Mouse (Mus musculus) urinary bladder, postnatal 10 days (tissue): Measurements from ENCODE around the gene Gm37240.

Experiments
- DNase-seq: peaks from one replicate; pipeline ENCODE4 v3.0.0; 2022; ENCODE audit warnings: low spot score

The Gm37240 gene

DNA sequence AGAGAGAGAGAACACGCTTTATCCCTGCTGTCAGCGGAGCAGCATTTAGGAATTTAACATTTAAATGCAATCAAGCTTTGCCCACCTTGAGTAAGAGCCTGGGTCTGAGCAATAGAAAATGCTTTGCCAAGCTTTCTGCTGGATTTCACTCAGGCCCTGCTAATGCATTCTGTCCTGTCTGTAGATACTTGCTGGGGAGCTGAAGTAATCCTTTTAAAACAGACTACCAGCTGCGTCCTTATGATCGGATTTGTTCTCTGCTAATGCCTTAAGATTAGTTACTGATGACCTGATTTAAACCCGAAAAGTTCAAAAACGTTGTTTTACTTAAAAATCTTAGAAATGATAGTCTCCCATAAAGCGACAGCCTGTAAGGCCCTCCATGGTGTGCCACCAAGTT, 206.2 kb downstream of the Gm37240 start:
- peak; percentile 0 for DNase-seq

DNA sequence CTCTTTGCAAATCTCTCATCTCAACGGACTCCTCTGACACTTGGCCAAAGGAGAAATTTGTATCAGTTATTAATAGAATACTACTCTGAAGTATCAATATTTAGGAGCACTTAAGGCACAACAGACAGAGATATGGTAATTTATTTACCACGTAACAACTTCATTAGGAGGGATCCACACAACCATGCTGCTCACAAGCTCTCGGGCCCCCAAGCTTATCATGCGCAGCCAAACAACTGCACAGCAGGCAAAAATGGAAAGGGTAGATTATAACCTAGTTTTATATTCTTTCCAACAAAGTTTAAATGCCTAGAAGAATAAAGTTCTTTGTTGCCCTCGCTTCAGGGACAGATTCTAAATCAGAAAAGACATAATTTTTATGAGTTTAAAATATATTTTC, 207.4 kb downstream of the Gm37240 start:
- no peak for DNase-seq

DNA sequence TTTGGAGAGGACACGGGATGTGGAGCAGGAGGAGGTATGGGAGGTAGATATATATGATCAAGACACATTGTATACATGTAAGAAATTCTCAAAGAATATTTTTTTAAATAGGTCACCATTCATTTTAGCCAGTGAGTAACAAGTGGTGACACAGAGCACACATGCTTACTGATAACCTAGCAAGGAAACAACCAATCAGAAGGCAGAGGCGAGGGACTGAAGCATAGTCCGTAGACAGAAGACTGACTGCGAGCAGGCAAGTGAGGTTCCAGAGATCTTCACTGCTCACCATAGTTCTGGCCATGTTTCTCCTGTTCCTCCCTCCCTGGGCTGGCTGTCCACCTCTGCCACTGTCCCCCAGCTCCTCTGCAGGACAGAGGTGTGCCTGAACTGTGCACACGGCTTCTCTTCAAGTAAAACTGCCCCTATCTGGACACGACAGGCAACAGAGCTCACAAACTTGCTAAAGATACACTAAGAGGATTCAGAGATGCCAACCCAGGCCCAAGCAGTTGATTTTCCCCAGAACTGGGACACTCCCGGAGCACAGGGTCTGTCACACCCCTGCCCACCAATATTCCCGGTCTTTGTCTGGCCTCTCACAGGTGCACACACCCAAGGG, 207.9 kb downstream of the Gm37240 start:
- DNase-seq, result no peak

DNA sequence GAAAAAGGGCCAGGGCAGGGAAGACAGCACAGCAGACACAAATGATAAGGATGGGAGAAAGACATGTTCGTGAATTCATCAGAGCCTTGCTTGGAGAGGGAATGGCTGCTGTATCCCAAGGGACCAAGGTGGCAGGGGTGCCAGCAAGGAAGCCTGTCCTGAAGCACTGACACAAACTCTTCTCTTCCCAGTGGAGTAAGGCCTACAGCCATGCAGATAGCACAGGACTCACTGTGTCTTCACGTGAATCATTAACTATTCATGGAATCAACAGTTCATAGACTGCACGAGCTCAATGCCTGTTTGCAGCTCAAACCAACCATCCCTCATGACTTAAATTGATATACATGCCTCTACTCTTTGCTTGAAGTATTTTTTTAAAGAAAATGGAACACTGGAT, 209.4 kb downstream of the Gm37240 start:
- DNase-seq, result no peak

DNA sequence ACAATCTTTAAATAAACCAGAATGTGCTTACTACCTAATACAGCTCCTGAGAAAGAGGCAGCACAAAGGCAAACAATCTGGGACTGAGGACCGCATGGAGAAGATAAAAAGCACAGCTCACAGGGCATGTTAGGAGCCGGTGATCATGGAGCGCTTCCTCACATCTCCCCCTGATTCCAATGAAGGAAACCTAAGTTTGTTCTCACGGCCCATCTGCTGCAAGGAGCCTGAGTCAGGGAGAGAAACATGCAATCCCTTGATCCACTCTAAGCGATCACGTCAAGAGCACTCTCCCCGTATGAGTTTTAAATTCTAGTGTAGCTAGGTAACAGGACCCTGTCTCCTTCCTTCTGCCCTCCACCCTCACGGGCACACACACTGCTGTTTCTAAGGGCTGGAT, 210.2 kb downstream of the Gm37240 start:
- no peak for DNase-seq

DNA sequence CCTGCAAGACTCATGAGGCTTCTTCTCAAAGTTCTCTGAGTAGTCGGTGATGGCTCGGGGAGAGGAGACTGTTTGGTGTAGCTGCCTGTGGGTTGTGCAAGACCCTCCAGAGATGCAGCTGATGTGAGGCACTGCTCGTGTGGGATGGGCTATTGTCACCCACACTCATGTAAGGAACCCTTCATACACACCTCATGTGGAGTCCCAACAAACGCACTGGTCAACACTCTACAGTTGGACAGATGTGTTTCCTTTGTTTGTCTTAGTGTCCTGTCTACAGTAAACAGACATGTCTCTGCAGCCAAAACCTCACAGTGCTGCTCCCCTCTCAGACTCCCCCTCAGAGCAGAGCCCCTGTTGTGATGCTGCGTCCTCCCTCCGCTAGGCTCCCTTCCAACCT, 217.5 kb downstream of the Gm37240 start:
- DNase-seq, result no peak

DNA sequence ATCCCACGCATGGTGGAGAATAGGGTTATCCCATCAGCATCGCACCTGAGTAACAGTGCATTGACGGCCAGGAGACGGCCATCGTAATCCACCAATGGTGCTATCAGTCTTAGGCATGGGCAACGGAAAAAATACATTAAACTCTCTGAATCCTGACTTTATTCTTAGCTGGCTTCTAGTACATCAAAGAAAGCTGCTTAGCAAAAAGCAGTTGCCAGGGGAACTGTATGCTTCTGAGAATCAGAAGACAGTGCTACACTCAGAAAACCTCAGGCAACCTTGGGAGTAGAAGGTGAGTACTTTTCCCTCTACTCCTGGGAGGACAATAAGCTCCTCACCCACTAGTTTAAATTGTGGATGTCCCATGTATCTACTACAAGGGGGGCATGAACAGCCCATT, 219.6 kb downstream of the Gm37240 start:
- DNase-seq, result no peak

DNA sequence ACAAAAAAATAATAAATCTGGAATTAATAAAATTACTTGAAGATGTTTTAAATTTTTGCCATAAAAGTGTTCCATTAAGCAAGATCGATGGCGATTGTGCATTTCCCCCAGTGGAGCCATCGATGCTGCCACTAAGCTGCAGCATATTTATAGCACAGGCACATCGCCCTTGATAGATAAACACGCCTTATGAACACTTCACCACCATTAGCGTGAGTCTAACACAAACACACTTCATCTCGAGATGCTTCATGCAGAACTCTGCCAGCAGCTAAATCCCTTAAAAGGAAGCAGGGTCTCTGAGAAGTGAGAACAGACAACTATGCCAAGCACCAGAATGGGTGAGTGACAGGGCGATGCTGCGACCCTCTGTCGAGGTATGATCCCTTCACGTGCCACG, 220.6 kb downstream of the Gm37240 start:
- DNase-seq, result no peak

DNA sequence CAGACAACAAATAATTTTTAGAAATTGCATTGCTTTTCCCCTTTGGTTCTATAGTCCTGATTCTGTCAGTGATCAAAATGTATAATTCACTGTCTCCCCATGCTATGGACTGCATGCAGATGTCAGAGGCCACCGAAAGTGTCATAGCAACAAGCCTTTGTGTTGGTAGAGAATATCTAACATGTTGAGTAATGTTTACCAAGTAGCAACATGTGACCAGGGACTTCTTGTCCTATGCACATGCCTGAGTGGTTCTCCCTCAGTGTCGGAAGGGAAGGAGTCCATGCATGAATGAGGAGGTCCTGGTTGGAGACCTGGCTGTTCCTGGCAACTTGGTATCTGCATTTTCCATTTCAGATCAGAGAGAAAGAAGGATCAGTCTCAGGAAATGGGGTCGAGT, 221.2 kb downstream of the Gm37240 start:
- DNase-seq, result no peak

DNA sequence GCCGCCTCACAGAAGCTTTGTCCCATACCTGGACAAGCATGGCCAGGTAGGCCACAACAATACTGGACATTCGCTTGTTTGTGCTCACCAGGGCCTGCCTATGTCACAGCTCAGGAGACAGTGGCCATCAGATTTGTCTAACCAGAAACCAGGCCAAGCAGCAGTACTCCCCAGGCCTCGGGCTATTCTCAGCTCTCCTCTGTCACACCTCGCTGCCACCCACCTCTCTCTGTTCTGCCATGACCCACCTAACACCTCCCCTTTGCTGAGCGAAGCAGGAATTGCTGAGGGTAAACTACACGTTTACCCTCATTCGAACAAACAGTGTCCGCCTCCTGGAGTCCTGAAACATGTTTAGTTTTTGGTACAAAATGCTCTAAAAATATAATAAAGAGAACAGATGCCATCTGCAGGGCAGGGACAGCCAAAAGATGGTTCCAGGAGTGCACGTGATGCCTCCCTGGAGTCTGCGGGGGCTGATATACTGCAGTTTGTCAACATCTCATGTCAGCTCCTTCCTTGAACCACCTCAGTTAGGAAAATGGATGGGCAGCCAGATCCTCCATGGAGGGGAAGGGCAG, 222.6 kb downstream of the Gm37240 start:
- no peak for DNase-seq

DNA sequence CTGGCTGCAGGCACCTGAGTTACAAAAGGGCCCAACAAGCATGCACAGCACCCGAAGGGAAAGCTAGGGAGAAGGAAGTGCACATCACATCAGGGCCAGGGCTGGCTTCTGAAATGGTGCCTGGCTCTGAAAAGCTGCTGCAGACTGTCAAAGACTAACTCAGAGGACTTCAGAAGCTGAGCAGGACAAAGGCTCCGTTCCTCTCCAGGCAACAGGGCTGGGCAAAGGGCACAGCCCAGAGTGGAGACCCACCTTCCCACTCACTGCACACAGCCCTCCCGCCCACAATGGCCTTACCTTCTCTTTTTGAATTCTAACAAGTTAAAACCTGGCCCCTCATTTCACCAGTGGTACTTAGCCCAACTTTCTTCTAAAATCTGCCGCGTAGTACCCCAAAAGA, 223.5 kb downstream of the Gm37240 start:
- DNase-seq, result no peak

DNA sequence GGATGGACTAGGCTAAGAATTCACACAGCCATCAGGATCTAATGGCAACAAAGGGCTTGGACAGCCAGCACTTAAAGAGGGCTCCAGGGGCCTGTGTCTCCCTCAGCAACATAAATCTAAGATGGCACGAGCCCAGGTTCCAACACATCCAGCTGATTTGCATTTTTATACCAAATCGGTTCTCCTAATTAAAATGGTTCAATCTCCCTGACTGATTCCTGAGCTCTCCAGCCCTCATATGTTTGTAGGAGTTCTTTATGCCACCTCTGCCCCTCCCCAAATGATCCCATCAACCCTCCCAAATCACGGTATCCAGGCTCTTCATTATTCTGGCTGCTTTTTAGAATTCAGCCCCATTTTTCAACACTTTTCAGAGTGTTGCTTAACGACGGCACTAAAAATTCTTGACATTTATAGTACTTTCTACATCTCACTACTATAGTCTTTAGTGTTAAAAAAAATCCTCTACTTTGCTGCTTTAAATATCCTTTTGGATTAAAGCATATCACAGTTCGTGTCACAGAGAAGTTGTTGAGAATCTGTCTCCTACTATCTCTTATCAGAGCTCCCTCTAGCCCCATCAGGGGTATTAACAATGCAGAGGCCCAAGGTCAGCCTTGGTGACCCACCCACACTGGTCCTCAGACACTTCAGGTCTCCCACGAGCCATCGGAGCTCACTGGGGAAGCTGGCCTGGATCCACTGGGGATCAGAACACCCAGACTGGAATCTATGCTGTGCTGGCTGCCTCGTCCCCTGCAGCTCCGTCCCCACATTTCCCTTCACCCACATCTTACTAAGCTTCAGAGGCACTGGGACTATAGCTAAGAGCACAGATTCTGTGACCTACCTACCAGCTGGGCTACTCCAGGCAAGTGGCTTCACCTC, 225.1 kb downstream of the Gm37240 start:
- DNase-seq, result no peak

DNA sequence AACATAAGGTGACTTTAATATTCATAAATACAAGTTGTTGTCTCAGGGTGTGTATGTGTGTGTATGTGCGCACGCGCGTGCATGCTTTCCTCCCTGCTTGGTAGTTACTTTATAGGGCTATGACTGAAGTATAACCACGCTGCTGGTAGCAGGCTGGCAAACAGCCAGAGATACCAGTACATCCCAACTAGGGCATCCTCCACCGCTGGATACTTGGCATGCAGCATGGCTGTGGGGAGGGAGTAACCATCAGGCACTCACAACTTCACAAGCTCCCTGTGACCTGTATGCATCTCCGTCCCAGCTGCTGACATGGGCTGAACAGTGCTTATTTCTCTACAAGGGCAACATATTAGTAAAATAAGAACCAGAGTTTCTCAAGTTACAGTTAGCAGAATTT, 227.6 kb downstream of the Gm37240 start:
- DNase-seq, result no peak

DNA sequence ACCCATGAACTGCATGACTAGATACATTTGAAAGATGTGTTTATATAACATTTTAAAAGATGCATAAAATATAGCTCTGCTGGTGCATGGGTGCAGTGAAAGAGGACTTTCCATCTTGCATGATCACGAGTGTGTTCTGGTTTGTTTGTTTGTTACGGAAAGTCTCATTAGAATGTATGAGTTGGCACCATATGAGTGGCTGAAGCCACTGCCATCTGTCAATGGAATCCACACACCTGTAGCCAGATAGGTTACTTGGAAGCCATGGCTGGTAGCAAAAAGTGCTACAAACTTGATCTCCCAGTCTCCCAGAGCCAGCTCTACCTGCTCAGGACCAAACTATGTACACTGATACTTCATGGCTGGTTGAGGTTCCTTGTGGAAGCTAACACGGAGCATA, 231.8 kb downstream of the Gm37240 start:
- no peak for DNase-seq

DNA sequence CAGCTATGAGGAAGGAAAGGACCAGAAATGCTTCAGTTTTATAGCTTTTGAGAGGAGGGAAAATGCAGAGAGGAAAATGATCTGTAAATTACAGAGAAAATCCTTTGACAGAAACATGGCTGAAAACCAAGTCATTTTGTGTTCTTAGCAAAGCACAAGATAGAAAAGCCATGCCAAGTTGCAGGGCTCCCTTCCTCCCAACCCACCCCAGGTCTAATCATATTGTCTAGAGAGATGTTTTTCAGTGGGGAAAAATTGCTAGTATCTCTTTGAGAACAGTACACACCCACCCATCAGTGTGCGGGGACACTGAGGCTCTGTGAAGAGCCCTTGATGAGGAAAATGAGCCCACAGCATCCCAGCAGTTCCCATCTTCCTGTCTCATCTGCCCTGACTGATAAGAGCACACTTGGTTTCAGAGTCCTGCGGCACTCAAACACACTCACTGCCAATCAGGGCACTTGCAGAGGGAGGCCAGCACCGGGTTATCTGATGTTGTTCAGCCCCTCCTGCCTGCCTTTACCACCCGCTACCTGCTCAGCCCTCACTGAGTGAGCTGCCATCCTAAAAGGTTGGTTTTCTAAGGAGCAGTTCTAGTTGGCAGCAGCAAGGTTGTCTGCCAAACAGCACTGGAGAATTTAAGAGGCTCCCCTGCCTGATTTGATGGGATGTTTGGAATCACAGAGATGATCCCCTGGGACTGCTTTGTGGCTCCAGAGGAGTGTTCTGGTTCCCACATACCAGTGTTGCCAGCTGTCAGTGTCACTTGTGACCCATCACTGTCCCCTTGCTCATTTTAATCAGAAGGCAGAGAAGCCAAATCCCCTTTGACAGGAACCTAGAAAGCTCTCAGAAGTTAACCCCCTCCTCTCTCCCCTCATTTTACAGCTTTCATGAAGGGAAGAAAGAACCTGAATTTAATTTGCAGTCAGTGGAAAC, 234.3 kb downstream of the Gm37240 start:
- no peak for DNase-seq

DNA sequence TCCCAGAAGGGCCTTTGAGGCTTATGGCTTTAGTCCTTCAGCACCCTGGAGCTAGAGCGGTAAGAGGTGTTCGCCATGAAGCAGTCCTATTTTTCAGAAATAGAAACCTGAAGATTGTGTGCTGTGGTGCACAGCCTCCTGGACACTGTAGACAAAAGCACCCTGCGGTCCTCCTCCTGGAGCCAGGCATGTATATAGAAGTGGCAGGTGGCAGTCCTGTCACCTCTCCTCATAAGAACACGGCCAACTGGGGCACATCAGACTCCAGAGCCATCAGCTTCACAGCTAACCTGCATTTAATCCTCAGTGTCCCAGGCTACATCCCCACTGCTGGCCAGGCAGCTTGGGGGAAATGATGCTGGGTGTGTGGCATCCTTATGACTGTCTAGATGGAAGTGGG, 238.1 kb downstream of the Gm37240 start:
- no peak for DNase-seq

DNA sequence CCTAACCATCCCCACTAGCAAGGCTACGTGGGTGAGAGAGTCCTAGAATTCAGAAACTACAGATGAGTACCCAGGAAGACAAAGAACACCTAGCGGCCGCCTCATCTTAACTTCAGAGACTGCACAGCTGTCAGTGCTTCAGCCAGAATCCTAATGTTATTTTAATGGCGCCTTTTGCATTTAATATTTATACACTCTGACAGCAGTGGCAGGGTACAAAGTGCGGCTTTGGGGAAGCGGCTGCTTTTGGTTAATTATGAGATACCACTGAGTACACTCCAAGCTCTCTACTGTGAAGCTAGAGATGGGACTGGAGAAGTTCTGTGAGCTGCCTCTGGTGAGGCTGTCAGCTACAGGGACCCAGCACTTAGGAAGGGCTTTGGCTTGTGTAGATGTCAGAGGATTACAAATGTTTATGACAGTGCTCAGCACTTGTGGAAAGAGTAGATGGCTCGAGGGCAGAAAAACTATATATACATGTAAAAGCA, 241.8 kb downstream of the Gm37240 start:
- DNase-seq, result no peak

DNA sequence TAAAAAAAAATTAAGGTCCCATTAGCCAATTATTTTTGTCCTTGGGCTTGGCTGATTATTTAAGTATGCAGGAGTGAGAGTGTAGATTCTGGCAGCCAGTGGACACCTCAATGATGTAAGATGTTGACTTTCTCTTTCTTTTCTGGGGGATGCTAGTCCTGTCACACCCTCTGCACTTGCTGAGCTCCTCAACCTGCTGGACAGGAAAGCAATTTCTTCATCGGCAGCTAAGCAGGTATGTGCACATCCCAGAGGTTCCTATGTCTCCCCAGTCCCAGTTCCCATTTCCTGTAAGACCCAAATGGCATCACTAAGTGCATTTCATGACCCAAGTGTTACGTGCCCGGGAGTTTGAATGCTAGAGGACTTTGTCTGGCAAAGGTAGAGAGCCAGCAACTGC, 242.5 kb downstream of the Gm37240 start:
- DNase-seq, result no peak

DNA sequence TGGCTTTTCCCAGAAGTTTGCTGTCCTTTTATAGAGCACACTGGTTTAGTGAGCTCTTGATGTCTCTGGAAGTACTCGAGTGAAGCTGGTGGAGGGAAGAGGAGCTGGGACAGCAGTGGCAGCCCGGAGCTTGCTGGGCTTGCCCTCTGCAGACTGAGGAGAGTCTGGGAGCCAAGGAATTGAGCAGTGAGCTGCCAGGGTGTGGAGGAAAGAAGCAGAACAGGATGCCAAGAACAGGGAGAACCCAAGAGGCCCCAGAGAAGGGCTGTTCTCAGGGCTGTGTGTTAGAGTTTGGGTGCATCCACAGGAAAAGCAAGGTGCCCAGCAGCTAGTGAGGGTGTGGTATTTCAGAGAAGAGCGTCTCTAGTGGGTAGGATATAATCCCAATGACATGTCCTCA, 245.6 kb downstream of the Gm37240 start:
- no peak for DNase-seq

DNA sequence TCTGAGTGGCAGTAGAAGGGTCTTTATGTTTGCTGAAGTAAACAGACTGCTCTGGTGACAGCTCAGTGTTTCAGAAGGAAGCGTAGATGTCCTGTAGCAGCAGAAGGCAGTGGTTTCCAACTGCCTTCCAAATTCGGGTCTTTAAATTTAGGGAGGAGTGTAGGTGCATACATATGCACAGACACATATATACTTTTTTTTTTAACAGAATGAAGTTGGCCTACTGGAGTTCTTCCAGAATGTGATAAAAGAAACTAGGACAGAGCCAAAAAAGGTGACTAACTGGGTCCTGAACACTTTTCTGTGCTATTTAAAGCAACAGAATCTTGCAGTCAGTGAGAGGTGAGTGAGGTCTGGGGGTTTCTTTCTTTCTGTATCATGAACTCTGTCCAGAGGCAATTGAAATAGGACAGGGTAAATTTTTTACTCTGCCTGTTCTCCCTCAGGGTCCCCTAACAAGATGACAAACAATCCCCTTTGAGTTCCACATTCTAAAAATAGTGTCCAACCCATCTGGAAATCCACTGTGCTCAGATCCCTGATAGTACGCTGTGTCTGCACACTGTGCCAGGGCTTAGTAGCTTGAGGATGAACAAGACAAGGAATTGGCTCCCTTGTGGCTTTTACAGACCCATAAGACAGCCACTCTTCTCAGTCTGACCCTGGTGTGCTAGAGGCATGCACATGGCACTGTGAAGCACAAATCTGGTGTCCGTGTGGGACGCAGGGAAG, 250.4 kb downstream of the Gm37240 start:
- no peak for DNase-seq

DNA sequence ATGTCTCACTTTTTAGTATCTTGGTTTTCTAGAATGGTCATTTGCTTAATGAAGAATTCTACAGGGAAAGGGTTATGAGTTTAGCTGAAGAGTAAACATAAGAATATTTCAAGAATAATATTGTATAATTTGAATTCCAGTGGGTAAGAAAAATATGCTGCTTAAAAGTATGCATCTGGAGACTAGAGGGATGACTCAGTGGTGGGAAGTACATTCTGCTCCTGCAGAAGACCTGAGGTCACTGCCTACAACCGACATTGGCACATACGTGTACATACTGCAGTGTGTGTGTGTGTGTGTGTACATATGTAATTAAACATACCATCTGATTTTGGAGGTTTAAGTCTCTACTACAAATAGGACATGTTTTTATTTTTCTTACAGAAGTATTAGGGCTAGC, 251.7 kb downstream of the Gm37240 start:
- DNase-seq, result no peak

DNA sequence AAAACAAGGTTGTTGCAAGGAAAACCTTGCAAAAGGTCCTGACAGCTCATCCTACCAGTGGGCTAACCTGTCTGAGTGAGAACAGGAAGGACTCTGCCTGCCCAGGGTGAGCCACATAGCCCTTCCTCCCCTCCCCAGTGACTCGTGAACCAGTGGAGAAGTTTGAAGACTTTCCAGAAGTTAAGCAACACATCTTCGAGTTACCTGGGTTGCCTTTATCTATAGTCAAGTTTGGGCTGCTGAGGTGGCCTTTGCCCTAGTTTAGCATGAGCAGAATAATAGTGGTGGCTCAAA, 252.2 kb downstream of the Gm37240 start:
- no peak for DNase-seq
